Mouse (Mus musculus): ENCODE measurements around the gene Lsm7.
"Not testable (repeated sequence)": the region's sequence is repeated elsewhere in the genome, so short reads cannot be mapped to it uniquely, and the experiment has no call there.

Gene Lsm7

DNA sequence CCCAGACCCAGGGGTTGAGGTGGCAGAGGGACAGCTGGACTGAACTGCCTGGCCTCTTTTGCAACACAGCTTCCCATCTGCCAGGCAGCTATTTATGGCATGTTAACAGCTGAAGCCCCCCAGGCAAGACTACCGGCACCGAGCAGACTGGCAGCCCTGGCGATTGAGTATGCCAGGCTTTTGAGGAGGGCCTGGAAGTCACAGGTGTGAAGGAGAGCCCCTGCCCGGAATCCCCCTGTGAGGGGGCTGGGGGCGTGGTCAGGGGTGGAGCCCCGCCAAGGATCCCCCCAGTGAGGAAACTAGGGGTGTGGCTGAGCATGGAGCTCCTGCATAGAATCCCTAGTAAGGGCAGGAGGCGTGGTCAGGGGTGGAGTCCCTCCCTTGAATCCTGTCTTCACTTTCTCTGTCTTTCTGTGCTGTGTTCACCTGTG lies 18.0 kb downstream of the Lsm7 start:
- DNase-seq (ENCODE audit: low spot score): no peak

DNA sequence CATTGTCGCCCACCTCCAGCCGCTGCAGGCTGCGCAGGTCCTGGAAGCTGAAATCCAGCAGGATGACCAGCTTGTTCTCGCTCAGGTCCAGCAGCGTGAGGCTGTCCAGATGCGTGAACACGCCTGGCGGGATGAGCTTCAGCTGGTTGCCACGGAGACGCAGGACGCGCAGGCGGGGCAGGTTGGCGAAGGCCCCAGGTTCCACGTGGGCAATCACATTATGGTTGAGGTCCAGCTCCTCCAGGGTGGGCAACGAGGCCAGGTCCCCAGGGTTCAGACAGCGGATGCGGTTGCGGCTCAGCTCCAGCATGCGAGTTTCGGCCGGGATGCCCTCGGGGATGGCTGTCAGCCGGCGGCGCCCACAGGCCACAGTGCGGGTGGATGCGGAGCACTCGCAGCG lies 19.4 kb downstream of the Lsm7 start:
- no peak for DNase-seq (ENCODE audit: low spot score)

DNA sequence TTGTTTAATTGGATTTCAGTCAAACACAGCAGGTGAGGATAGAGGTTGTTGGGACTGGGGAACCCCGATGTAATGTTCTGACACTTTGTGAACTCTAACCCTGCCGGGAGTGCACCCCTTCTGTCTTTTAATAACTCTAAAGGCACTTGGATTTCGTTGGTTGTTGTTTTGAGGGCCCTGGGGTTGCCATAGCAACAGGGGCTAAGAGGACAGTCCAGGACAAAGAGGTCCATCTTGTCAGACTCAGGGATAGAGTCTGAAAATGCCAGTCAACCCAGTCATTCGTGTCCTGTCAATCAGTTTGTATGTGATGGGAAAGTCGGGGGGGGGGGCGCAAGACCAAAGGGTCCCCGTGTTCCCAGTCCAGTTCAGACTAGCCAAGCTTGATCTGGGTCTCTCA lies 22.2 kb downstream of the Lsm7 start:
- no peak for DNase-seq (ENCODE audit: low spot score)

DNA sequence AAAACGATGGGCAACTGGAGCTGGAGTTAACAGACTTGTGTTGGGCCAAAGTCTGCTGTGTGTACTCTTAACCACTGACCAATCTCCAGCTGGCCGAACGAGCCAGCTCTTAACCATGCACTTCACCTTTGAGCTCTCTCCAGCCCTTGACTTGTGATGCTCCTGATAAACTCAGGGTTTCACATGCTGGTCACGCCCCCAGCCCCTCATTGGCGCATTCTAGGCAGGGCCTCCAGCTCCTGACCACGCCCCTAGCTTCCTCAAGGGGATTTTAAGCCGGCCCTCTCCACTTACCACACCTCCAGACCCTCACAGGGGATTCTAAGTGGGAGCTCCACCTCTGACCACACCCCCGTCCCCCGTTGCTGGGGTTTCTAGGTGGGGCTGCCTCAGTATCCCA lies 23.9 kb downstream of the Lsm7 start:
- DNase-seq (ENCODE audit: low spot score): peak; percentile 31

DNA sequence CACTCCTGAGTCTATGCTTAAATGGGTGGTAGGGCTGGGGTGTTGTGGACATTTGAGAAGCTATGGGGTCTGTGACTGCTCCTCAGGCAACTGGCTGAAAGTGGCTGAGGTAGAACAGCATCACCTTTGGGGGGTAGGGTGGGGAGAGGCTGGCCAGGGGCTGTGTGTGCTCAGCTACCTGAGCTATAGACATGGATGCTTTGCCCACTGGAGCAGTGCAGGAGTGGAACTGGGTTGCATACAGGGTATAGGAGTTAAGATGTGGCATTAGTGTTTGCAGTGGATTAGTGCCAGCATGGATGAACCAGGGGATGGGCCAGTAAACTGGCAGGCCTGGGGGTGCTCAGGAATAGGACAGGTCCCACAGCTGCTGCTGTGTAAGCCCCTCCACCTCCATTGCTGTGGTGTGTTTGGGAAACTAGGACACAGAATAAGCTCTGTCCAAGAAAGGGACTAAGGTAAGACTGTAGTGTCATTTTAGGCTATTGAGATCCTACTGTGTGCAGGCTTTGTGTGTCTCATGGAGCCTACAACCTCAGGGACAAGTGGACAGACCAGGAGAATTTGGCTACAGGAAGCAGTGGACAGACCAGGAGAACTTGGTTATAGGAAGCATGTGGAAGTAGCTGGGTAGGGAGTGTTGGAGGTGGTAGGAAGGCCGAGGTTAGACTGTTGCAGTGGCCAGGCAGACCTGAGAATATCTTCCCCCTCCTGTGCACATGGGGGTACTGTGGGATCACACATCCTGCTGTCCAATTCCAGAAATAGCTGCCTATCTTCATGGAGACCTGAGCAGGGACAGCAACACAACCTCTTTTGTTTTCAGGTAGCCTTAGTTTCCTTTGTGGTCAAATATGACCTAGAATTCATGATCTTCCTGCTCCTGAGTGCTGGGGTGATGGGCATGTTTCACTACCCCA lies 25.4 kb downstream of the Lsm7 start:
- no peak for DNase-seq (ENCODE audit: low spot score)

DNA sequence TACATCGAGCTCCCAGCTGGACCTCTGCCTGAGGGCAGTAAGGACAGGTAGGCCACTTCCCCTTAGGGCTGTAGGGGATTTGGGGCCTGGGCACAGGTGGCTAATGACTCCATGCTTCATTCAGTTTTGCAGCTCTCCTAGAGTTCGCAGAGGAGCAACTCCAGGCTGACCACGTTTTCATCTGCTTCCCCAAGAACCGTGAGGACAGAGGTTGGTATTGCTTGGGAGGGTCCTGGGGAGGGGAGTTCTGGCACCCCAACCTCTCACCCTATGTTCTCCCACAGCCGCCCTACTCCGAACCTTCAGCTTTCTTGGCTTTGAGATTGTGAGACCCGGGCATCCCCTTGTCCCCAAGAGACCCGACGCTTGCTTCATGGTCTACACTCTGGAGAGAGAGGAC lies 26.4 kb downstream of the Lsm7 start:
- not testable (repeated sequence) for DNase-seq (ENCODE audit: low spot score)

DNA sequence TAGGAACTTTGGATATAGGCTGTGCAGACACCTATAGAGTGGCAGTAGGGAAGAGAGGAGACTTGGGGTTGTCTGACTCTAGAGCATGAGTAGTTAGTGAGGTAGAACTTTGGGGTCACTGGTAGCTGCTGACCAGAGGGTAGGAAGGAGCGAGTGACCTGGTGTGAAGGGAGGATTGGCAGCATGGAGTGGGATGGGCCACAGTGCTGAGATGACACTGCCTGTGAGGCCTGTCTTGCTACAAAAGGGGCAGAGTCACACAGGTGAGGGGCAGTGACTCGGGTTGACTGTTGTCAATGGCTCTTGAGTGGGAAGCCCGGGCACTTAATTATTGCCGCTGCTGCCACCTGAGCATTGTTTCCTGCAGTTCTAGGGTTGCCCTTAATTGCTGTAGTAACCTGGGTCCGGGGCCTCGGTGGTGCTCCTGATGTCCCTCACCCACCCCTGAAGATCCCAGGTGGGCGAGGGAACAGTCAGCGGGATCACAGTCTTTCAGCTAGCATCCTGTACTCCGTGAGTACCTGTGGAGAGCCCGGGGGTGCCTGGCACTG lies 27.1 kb downstream of the Lsm7 start:
- DNase-seq (ENCODE audit: low spot score): no peak

DNA sequence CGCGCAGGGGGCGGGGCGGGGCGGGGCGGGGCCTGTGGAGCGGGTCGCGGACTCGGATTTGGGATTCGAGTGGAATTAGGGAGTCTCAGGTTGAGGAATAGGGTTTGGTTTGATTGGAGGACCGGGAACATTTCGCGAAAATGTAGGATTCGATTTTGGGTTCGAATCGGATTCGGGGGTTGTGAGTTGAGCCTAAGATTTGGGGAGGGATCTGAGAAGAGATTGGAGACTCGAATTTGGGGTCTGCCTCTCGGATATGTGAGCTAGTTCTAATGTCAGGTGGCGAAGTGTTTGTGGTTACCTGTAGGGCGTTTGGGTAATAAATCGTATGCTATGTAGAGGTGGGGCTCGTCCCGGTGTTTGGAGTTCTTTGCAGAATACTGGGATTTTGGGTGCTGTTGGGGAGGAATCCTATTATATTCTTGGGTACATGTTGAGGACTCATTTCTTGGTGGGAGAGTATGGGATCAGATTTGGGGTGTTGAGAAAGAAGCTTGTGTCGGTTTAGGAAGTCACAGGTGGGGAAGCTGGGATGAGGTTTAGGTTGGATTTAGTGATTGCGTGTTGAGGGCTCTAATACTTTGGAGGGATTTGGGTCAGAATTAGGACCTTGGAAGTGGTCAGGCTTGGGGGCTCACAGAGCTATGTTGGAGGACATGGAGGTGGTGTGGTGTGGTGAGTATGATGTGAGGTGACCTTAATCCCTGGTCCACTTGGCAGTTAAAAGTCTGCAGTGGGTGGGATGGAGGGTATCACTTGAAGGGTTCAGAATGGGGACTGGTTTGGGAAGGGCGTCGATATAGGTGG lies 27.7 kb downstream of the Lsm7 start:
- no peak for DNase-seq (ENCODE audit: low spot score)

DNA sequence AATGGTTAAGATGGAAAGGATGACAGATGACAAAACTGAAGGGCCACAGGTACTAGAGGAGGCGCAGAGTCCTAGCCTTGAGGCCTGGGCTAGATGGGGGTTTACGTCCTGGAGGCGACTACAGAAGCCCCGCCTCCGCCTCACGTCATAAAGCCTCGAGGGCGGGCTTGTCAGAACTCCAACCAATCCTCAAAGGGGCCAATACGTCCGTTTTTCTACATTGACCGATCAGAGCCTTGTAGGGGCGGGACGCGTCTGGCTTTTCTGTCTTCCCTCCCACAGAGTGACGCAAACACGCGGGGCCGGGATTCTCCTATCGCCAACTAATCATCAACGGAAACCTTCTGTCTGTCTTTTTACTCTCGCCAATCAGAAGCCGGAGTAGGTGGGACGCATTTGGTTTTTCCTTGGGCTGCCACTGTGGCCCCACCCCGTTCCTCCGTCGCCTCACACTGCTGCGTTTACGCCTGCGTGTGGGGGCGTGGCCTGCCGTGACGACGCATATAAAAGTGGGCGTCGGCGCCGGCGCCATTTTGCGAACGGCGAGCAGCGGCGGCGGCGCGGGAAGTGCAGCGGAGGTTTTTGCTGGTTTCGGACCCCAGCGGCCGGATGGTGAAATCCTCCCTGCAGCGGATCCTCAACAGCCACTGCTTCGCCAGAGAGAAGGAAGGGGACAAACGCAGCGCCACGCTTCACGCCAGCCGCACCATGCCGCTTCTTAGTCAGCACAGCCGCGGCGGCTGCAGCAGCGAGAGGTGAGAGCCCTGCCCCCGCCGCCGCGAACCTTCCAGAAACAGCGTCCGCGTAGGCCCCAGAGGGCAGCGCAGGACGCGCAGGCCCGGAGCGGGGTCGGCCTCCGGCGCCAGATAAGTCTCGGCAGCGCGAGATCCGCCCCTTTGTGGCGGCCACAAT lies 28.6 kb downstream of the Lsm7 start, which contains the start of gene Oaz1:
Gene Oaz1 (plus strand): TSS at position 506 of the 912 bp plus-strand sequence.
- DNase-seq (ENCODE audit: low spot score): peak; percentile 99

DNA sequence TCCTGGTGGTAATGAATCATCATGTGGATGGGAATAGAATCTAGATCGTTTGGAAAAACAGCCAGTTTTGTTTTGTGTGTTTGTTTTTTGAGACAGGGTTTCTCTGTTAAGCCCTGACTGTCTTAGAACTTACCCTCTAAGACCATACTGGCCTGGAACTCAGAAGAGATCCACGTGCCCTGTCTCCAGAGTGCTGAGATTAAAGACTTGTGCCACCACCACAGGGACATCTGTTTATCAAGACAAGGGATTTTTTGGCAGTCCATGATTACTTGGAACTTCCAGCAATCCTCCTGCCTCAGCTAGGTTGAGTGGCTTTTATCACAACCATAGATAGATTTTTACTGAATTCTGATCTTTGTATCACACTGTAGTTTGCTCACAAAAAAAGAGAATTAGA lies 30.2 kb downstream of the Lsm7 start:
- no peak for DNase-seq (ENCODE audit: low spot score)

DNA sequence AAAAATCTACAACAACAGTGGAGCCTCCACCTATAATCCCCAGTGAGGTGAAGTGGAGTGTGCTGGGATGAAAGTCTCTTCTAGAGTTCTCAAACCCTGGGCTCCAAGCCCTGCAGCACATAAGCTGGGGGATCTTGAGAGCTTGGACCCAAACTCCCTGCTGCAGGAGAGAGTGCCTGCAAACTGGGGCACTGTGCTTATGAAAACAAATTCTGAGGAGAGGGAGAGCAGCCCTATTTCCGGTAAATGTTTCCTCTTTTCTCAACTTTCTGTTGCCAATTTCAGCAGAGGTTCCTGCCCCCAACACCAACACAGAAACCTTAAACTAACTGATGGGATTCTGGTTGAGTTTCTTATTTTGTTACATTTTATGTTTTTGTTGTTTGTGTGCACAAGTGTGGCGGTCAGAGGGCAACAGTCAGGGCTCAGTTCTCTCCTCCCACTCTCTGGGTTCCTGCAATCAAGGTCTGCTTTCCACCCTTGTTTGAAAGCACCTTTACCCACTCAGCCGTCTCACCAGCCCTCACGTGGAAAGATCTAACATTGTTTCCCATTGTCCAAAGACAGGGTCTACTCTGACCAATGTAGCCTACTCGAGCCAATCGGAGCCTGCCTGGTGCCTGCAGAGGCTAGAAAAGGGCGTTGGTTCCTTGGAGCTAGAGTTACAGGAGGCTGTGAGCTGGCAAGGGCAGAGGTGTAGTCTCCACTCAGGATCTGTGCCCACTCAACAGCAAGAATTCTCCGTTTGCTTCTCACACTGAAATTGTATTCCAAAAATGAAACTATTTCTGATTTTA lies 31.0 kb downstream of the Lsm7 start:
- DNase-seq (ENCODE audit: low spot score): no peak

DNA sequence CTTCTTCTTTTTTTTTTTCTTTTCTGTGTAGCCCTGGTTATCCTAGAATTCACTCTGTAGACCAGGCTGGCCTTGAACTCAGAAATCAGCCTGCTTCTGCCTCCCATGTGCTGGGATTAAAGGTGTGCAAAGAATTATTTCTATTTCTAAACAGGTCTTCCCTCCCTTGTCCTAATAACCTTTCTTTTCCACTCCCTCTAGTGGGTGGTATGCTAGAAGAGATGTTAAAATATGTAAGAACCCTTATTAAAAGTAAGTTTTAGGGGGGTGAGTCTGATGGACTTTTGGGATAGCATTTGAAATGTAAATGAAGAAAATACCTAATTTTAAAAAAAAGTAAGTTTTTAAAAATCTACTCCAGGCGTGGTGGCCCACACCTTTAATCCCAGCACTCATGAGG lies 31.7 kb downstream of the Lsm7 start:
- DNase-seq (ENCODE audit: low spot score): no peak

DNA sequence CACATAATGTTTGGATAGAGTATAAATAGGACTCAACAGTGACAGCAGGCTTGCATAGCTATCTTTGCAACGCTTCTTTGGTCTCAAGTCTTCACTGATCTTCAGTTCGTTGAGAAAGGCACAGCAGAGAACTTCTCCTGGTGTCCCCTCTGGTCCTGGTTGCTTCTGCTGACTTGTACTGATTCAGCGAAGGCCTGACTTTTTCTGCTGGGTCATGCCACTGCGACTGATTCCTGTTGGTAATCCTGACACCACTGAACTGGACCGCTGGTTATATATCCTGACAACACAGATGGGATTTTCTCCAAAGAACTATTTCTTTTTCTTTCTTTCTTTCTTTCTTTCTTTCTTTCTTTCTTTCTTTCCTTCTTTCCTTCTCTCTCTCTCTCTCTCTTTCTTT lies 32.5 kb downstream of the Lsm7 start:
- no peak for DNase-seq (ENCODE audit: low spot score)

DNA sequence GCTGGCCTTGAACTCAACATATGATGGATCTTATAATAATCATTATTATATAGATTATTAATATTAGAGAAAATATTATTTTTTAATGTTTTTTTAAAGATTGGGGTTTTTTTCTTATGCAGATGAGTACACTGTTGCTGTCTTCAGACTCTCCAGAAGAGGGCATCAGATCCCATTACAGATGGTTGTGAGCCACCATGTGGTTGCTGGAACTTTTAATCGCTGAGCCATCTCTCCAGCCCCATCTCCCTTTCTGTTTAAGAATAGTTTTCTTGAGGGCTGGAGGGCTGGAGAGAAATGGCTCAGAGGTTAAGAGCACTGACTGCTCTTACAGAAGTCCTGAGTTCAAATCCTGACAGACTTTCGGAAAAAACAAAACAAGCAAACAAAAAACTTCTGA lies 33.0 kb downstream of the Lsm7 start:
- no peak for DNase-seq (ENCODE audit: low spot score)

DNA sequence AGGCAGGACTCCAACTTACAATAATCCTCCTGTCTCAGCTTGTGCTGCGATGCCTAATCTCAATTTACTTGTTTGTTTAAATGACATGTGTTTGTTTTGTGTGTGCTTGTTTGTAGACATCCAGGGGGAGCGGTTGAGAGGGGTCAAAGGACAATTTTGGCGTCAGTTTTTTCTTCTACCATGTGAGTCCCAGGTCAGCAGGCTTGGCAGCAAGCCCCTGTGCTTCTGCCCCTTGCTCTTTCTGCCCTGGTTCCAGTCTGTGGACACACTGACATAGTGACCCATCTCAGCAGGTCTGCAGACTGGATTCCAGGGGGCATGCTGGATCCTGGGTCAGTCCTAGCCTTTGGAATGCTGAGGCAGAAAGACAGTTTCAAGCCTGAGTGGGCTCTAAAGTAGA lies 35.6 kb downstream of the Lsm7 start:
- DNase-seq (ENCODE audit: low spot score): no peak

DNA sequence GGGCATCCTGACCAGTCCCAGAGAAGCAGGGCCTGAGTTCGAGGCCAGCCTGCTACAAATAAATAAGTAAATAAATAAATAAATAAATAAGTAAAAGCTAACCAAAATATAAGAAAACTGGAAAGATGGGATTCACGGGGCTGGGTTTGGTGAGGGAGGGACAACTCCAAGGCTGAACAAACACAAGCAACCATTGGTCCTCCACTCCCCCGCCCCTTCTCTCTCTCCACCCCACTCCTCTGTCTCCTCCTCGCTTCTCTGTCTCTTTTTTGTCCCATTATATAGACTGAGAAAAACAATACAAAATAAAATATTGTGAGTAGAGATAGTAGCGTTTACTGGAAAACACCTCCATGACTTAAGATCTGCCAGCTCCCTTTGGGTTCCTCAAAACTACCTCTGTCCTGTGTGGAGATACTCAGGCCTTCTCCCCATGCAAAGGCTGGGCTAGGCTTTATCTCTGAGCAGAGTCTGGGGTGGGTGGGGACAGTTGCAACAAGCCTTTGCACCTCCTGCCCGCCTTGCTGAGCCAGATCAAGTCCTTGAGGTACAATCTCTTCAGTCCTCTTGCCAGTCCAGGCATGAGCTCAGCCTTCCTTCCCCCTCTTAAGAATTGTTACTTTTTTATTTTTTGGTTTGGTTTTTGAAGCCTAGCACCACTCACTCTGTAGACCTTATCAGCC lies 36.3 kb downstream of the Lsm7 start:
- DNase-seq (ENCODE audit: low spot score): no peak

DNA sequence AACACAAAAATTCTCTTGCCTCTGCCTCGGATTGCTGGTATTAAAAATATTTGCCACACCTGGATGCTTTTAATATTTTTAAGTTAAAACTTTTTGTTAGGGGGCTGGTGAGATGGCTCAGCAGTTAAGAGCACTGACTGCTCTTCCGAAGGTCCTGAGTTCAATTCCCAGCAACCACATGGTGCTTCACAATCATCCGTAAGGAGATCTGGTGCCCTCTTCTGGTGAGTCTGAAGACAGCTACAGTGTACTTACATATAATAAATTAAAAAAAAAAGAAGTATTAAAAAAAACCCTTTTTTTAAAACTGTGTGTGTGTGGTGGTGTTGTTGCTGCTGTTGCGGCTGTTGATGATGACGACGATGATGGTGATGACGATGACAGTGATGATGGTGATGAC lies 37.1 kb downstream of the Lsm7 start:
- not testable (repeated sequence) for DNase-seq (ENCODE audit: low spot score)

DNA sequence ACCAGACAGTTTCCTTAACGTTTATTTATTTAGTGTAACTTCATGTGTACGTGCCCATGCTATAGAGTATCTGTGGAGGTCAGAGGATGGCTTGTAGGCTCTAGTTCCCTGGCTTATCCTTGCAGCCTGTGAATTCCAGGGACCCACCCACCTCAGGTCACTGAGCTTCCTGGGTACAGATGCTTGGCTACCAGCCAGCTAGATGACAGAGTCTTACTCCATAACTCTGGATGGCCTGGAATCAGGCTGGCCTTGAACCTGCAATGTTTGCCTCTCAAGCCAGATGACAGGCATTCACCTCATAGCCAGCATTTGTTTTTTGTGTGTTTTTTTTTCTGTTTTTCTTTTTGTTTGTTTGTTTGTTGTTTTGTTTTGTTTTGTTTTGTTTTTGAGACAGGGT lies 37.8 kb downstream of the Lsm7 start:
- DNase-seq (ENCODE audit: low spot score): no peak

DNA sequence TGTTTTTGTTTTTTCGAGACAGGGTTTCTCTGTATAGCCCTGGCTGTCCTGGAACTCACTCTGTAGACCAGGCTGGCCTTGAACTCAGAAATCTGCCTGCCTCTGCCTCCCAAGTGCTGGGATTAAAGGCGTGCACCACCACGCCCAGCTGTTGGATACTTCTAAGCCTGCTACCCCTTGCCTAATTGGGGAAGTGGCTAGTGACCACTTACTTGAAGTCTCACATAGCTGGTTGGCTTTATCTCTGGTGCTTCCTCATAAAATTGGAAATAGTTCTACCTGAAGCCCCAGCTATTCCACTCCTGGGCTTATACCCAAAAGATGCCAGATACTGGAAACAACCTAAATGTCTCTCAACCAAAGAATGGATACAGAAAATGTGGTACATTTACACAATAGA lies 38.7 kb downstream of the Lsm7 start:
- DNase-seq (ENCODE audit: low spot score): not testable (repeated sequence)

DNA sequence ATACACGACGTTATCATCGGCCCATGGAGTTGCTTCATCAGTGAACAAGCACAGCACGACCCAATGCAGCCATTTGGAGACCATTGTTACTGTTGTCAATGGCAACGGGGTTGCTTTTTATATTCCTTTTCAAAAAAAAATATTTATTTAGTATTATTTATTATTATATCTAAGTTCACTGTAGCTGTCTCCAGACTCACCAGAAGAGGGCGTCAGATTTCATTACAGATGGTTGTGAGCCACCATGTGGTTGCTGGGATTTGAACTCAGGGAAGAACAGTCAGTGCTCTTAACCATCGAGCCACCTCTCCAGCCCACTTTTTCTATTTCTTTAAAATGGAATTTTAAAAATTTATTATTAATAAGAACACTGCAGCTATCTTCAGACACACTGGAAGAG lies 40.2 kb downstream of the Lsm7 start:
- DNase-seq (ENCODE audit: low spot score): no peak

Measured in MN1 (cell line).